Mouse (Mus musculus) liver, embryonic 14.5 days (tissue): Measurements from ENCODE around the gene Gimap3. TPM values are rescaled to one million over a fixed set of nuclear protein-coding genes. Genes with fewer than 3 reads are reported as not detected.
A peak's percentile ranks its signal among the peaks of the same experiment; 100 is the strongest.

Source experiments
- ATAC-seq: fragments of 200-750 bp; cut with Nextera tagmentation; 2 replicates; pipeline ENCODE4 v1.8.0; 2017; ENCODE audit warnings: moderate number of reproducible peaks, mild to moderate bottlenecking, moderate library complexity; ENCODE audit not compliant: insufficient read depth
- DNase-seq, 3 experiments: peaks; one replicate each; pipeline ENCODE4 v3.0.0-alpha.2; 2012 to 2013; ENCODE audit warnings: low read depth in 3 of 3, low spot score in 3 of 3
- H3K27ac ChIP-seq: fragments of 300-500 bp; sonication (generic); 2 replicates; pipeline ENCODE4 v1.5.1; 2014; ENCODE audit warnings: moderate library complexity, mild to moderate bottlenecking, control low read depth, inconsistent platforms
- H3K27me3 ChIP-seq: fragments of 300-500 bp; sonication (generic); 2 replicates; pipeline ENCODE4 v1.6.1; 2014; ENCODE audit warnings: mild to moderate bottlenecking, low read length, moderate library complexity; ENCODE audit not compliant: control insufficient read depth, insufficient read depth
- H3K36me3 ChIP-seq: fragments of 300-500 bp; sonication (generic); replicated peaks from 2 replicates; pipeline ENCODE4 v1.6.1; 2014; ENCODE audit warnings: low read depth; ENCODE audit not compliant: control insufficient read depth, insufficient read depth
- H3K4me1 ChIP-seq, 2 experiments: fragments of 200-500 bp in 1 of 2; fragments of 300-500 bp in 1 of 2; sonication (generic) in 1 of 2; replicated peaks; 2 replicates each; pipeline ENCODE4 v1.6.1; 2012 to 2014; ENCODE audit warnings: antibody characterized with exemption in 1 of 2, inconsistent platforms in 1 of 2, low read length in 1 of 2; ENCODE audit not compliant: control insufficient read depth in 2 of 2, insufficient read depth in 2 of 2
- H3K4me2 ChIP-seq: fragments of 300-500 bp; sonication (generic); 2 replicates; pipeline ENCODE4 v1.6.1; 2014; ENCODE audit warnings: low read depth, mild to moderate bottlenecking, control low read depth, moderate library complexity
- H3K4me3 ChIP-seq, 2 experiments: fragments of 200-500 bp in 1 of 2; fragments of 300-500 bp in 1 of 2; sonication (generic) in 1 of 2; 2 replicates each; pipeline ENCODE4 v1.5.1; 2012 to 2014; ENCODE audit warnings: low read depth in 2 of 2, low read length in 2 of 2, mild to moderate bottlenecking in 2 of 2, control low read depth in 1 of 2, inconsistent platforms in 1 of 2, moderate library complexity in 1 of 2; ENCODE audit not compliant: insufficient read depth in 1 of 2
- H3K9ac ChIP-seq: fragments of 300-500 bp; sonication (generic); replicated peaks from 2 replicates; pipeline ENCODE4 v1.6.1; 2014; ENCODE audit warnings: mild to moderate bottlenecking, control low read depth, moderate library complexity
- H3K9me3 ChIP-seq: fragments of 300-500 bp; sonication (generic); 2 replicates; pipeline ENCODE4 v1.6.1; 2016; ENCODE audit warnings: low read length, mixed read lengths; ENCODE audit not compliant: control insufficient read depth
- CTCF ChIP-seq: IDR thresholded peaks from 2 replicates; pipeline ENCODE4 v1.5.1; 2016; ENCODE audit warnings: antibody characterized with exemption, low read depth, control low read depth
- EP300 ChIP-seq: IDR thresholded peaks from 2 replicates; pipeline ENCODE4 v1.6.1; 2016; ENCODE audit warnings: antibody characterized with exemption, low read depth
- WGBS: fragments of 180-500 bp; shearing (Covaris S2); extraction: QIAGEN DNeasy Blood & Tissue Kit; methylation state at CpG from one replicate; pipeline ENCODE4 v1.1.7; 2014; ENCODE audit not compliant: insufficient replicate concordance; 5-methylcytosine and 5-hydroxymethylcytosine counted together
- polyA plus RNA-seq, 2 experiments: library from polyadenylated mRNA; depleted of rRNA in 1 of 2; stranded (reverse) in 1 of 2; unstranded in 1 of 2; fragments of >200 nt; fragmentation: Nextera tagmentation in 1 of 2; extraction: Ambion mirVana in 1 of 2; gene quantifications; 2 replicates each; pipeline versions ENCODE4 v1.2.1 to v1.2.3; 2012 to 2014

Gene Gimap3
- polyA plus RNA-seq, 2 experiments: 0.06 TPM; not detected in 1

DNA sequence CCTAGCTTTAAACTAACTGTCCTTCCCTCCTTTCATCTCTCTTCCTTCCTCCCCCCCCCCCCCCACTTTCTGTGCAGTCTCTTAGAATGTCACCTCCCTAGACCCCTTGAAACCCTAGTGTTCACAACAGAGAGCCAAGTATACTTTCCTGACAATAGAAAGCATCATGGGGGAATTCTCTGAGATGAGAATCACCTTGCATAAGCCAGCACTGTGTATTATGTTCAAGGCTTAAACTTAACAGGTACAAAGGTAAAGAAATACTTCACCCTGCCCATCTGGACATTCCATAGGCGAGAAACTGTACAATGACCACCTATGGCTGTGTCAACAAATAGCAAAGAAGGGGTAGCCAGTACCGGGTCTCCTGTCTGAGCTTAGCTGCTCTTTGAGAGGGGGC lies 25.2 kb downstream of the Gimap3 start:
- Histone ChIP-seq H3K9ac (no peak overlapping the region), H3K4me2 (no peak overlapping the region), H3K27ac (no peak overlapping the region), H3K36me3 (no peaks in the 10 kb centered on the region), H3K9me3 (no peaks in the 10 kb centered on the region), H3K27me3 (no peaks in the 10 kb centered on the region), H3K4me1 (peaks cover 0 to 19% of the 10 kb centered on the region in 2 experiments; a peak in 2 of 4 replicates), H3K4me3 (no peak overlapping the region)
- ATAC-seq (no peak), DNase-seq (no peak)
- TF ChIP-seq CTCF: no peak
- TF ChIP-seq EP300: no peak
- 19% methylated on average over 2 of the region's 2 CpGs for WGBS

DNA sequence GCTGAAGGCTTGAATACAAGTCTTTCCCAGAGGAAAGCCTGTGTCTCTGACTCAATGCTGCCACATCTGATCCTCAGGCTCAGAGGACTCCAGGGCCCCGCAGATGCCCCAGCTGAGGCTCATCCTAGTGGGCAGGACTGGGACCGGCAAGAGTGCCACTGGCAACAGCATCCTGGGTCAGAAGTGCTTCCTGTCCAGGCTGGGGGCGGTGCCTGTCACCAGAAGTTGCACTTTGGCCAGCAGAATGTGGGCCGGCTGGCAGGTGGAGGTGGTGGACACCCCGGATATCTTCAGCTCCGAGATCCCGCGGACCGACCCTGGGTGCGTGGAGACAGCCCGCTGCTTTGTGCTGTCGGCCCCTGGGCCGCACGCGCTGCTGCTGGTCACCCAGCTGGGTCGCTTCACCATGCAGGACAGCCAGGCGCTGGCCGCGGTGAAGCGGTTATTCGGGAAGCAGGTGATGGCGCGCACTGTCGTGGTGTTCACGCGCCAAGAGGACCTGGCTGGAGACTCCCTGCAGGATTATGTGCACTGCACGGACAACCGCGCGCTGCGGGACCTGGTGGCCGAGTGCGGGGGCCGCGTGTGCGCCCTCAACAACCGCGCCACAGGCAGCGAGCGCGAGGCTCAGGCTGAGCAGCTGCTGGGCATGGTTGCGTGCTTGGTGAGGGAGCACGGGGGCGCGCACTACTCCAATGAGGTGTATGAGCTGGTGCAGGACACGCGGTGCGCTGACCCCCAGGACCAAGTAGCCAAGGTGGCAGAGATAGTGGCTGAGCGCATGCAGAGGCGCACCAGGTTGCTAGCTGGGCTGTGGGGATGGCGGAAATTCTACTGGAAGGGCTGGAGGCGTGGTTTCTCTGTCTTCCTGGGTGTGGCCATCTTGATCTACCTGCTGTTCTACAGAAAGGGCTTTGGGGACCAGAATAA lies 28.0 kb downstream of the Gimap3 start:
- Histone ChIP-seq H3K4me2 (peak overlapping the region; percentile 46), H3K27me3 (no peaks in the 10 kb centered on the region), H3K4me1 (peaks cover 0 to 26% of the 10 kb centered on the region in 2 experiments; a peak in 2 of 4 replicates), H3K4me3 (peak overlapping the region; percentile 26 to 52), H3K9ac (no peak overlapping the region), H3K27ac (no peak overlapping the region), H3K36me3 (no peaks in the 10 kb centered on the region), H3K9me3 (no peaks in the 10 kb centered on the region)
- no peak for DNase-seq
- 52% methylated on average over 52 of the region's 52 CpGs for WGBS
- ATAC-seq: peak; percentile 43
- TF ChIP-seq CTCF: no peak
- TF ChIP-seq EP300: no peak

GRCm38 (mm10) chr6:48741711-48742206 lies 28.9 kb downstream of the Gimap3 start:
- H3K4me1 ChIP-seq: peaks cover 0 to 18% of the 10 kb centered on the region in 2 experiments; a peak in 2 of 4 replicates
- H3K4me3 ChIP-seq: no peak overlapping the region
- peak in 1 of 3 experiments; percentile 7 for DNase-seq
- H3K9ac ChIP-seq: no peak overlapping the region
- WGBS: 33% methylated on average over 9 of the region's 9 CpGs
- H3K27me3 ChIP-seq: no peaks in the 10 kb centered on the region
- no peaks in the 10 kb centered on the region for H3K9me3 ChIP-seq
- peak overlapping the region; percentile 46 for H3K4me2 ChIP-seq
- ATAC-seq: peak; percentile 34; the same call in 1 of the 2 replicates
- TF ChIP-seq CTCF (no peak), EP300 (no peak)
- H3K27ac ChIP-seq: no peak overlapping the region
- no peaks in the 10 kb centered on the region for H3K36me3 ChIP-seq

DNA sequence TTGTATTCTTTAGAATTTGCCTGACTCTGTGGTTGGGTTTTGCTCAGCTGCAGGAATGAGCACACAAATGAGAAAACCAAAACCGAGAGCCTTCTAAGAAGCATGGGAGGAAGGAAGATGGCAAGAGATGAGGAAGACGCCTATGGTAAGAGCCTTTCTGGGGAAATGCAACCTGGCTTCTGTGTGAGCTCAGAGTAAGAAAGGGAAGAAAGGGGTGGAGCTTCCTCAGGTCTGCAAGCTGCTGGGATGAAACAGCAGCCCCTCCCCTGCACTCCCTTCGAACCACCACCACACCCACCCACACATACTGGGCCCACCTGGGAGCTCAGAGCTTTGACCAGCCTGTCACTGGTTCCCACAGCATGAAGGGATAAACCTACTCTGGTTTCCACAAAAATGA lies 29.4 kb downstream of the Gimap3 start:
- Histone ChIP-seq H3K4me2 (no peak overlapping the region), H3K9ac (no peak overlapping the region), H3K36me3 (no peaks in the 10 kb centered on the region), H3K27me3 (no peaks in the 10 kb centered on the region), H3K4me3 (no peak overlapping the region), H3K27ac (no peak overlapping the region), H3K9me3 (no peaks in the 10 kb centered on the region), H3K4me1 (peaks cover 0 to 16% of the 10 kb centered on the region in 2 experiments; a peak in 2 of 4 replicates)
- WGBS: 18% methylated on average over 3 of the region's 3 CpGs
- TF ChIP-seq CTCF (no peak), EP300 (no peak)
- no peak for DNase-seq
- no peak for ATAC-seq

DNA sequence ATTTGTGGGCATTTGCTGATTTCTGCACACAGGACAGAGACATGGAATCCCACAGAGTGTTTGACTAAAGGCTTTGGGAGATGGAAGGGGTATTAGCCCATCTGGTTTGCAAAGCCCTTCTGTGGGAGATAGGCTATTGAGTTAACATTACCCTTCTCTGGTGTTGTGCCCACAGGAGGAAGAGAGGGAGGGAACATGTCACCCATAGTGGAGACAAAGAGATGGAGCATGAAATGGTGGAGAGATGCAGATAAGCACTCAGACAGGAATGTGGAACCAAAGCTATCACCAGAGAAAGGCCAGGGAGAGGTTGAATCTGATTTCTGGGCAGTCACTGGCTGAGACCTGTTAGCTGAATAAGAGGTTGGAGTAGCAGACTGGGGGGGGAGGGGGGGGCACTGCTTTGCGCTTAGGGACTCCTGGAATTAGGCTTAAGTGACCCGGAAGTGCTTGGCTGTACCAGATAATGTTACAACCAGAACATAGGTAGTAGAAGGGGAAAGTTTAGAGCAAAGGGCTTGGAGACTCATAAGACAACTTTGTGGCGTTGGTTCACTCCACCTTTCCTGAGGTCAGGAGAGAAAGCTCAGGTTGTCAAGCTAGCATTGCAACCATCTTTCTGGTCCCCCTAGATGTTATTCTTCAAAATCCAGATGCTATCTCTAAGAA lies 30.0 kb downstream of the Gimap3 start:
- no peak overlapping the region for H3K9ac ChIP-seq
- 28% methylated on average over 3 of the region's 3 CpGs for WGBS
- H3K4me1 ChIP-seq: peaks cover 0 to 14% of the 10 kb centered on the region in 2 experiments; a peak in 2 of 4 replicates
- H3K36me3 ChIP-seq: no peaks in the 10 kb centered on the region
- no peak overlapping the region for H3K4me3 ChIP-seq
- ATAC-seq (no peak), DNase-seq (no peak)
- TF ChIP-seq CTCF (no peak), EP300 (no peak)
- no peak overlapping the region for H3K27ac ChIP-seq
- no peaks in the 10 kb centered on the region for H3K9me3 ChIP-seq
- H3K4me2 ChIP-seq: no peak overlapping the region
- H3K27me3 ChIP-seq: no peaks in the 10 kb centered on the region
